Mouse (Mus musculus): ENCODE measurements around the gene Barx2. TPM values are rescaled to one million over a fixed set of nuclear protein-coding genes. Genes with fewer than 3 reads are reported as not detected.
"Not testable (repeated sequence)": the region's sequence is repeated elsewhere in the genome, so short reads cannot be mapped to it uniquely, and the experiment has no call there.

The Barx2 gene
- not detected in 2 replicates for polyA plus RNA-seq (2016; fragmentation: Nextera tagmentation; extraction: Ambion mirVana)

DNA sequence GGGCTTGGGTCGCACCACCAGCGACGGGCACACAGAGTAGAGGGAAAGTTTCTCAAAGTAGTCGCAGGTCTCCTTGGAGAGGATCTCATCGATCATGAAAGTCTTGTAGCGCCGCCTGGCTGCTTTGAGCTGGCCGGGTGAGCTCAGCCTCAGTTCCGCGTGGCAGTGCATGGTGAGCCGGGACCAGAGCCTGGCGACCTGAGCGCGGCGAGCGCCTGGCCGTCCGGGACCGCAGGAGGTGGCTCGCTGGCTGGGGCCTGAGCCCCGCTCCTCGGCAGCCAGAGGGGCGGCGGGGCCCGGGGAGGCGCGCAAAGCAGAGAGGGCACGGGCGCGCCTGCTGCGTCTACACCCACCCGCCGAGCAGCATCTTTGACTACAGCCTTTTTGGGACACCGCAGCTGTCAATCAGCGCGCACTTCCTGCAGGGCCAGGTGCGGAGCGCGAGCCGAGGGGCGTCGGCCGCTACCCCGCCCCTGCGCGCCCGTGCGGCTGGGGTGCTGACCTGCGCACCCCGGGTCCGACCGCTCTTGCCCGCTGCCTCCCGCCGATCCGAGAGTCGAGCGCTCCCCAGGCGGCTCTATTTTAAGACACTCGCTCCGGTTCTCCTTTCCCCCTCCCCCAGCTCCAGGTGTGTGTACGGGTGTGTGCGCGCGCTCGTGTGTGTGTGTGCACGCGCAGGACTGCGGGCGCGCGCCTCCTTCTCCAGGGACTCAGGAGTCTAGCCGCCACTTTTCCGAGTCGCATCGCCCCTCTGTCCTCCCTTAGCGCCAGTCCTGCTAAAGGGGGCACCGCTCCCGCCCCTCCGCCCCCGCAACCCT is at the start of gene Barx2:
Gene Barx2 (minus strand): TSS at position 542 of the 818 bp plus-strand sequence.
- peak within 1 kb of the TSS; percentile 96 for H3K4me2 ChIP-seq (replicated peaks)
- peak within 1 kb of the TSS; percentile 57 for H3K4me3 ChIP-seq
- ATAC-seq (ENCODE audit: low FRiP score, low read depth) = peak; percentile 73
- H3K27me3 ChIP-seq = peaks cover 82% of the 10 kb centered on the region
- H3K9ac ChIP-seq (replicated peaks) = 0 out of 2 replicates have a peak within 1 kb of the TSS, but pooled peaks have one; percentile 8
- WGBS = under 1% methylated on average over 81 of the region's 81 CpGs
- peaks cover 23% of the 10 kb centered on the region for H3K4me1 ChIP-seq
- H3K9me3 ChIP-seq = no peaks in the 10 kb centered on the region
- H3K27ac ChIP-seq (replicated peaks) = no peak within 1 kb of the TSS
- no peaks in the 10 kb centered on the region for H3K36me3 ChIP-seq

DNA sequence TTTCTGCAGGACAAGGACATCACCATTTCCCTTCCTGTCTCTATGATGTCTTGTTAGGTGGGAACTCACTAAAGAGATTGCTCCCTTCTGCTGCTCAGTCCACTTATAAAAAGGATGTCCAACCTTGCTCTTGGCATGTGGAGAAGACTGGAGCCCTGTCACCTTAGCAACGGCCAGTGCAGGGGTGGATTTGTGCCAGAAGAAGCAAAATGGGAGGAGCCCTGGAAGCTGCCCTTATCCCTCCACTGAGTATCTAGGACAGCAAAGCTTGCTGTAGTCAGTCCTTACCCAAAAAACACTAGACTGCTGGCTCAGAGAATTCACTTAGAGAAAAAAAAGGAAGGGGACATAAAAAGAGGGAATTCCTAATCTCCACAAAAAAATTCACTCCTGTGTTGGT is 49.0 kb upstream of the Barx2 start:
- Histone ChIP-seq H3K4me1 (no peaks in the 10 kb centered on the region), H3K9me3 (no peaks in the 10 kb centered on the region), H3K9ac (replicated peaks) (no peak overlapping the region), H3K4me2 (replicated peaks) (no peak overlapping the region), H3K36me3 (no peaks in the 10 kb centered on the region), H3K27me3 (no peaks in the 10 kb centered on the region), H3K4me3 (no peak overlapping the region), H3K27ac (replicated peaks) (no peak overlapping the region)
- WGBS = 53% methylated on average over 1 of the region's 1 CpGs
- ATAC-seq (ENCODE audit: low FRiP score, low read depth) = no peak

DNA sequence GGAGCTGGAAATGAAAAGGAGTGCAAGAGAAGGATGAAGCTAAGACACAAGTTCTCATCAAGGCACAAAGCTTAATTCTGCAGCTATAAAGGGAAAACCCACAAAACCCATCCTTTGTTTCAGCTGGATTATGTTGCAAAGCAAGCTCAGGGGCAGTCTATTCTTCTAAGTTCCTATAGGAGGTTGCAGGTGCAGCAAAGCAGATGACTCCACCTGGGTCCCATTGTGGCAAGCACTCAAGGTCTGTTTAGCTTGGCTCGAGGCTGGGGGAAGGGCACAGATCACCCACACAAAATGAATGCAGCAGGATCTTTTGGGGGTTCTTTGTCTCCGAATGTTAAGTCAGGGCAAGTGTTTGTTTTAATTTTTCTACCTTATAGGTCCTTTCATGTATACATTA is 47.2 kb upstream of the Barx2 start:
- WGBS = 58% methylated on average over 2 of the region's 2 CpGs
- H3K27me3 ChIP-seq = no peaks in the 10 kb centered on the region
- no peak overlapping the region for H3K4me3 ChIP-seq
- no peaks in the 10 kb centered on the region for H3K9me3 ChIP-seq
- H3K27ac ChIP-seq (replicated peaks) = no peak overlapping the region
- H3K36me3 ChIP-seq = no peaks in the 10 kb centered on the region
- no peak for ATAC-seq (ENCODE audit: low FRiP score, low read depth)
- H3K4me1 ChIP-seq = no peaks in the 10 kb centered on the region
- no peak overlapping the region for H3K9ac ChIP-seq (replicated peaks)
- no peak overlapping the region for H3K4me2 ChIP-seq (replicated peaks)

DNA sequence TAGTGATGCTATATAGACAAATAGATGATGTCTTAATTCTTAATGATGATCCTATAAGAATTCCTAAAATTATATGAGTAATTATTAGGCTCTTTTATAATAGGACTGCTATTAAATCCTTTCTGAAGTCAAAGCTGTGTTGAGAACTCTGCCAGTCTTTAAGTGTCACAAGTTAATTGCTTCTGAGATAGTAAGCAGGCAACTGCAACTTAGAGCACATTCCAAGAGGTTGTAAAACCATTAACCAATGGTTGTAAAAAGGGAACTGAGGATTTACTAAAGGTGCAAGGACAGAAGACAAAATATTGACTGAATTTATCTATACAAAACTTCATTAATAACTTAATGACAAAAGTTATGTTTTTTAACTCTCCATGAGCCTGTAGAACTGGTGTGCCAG is 44.9 kb upstream of the Barx2 start:
- Histone ChIP-seq H3K36me3 (no peaks in the 10 kb centered on the region), H3K9me3 (no peaks in the 10 kb centered on the region), H3K4me3 (no peak overlapping the region), H3K27ac (replicated peaks) (no peak overlapping the region), H3K4me1 (no peaks in the 10 kb centered on the region), H3K27me3 (no peaks in the 10 kb centered on the region), H3K9ac (replicated peaks) (no peak overlapping the region), H3K4me2 (replicated peaks) (no peak overlapping the region)
- ATAC-seq (ENCODE audit: low FRiP score, low read depth) = no peak

DNA sequence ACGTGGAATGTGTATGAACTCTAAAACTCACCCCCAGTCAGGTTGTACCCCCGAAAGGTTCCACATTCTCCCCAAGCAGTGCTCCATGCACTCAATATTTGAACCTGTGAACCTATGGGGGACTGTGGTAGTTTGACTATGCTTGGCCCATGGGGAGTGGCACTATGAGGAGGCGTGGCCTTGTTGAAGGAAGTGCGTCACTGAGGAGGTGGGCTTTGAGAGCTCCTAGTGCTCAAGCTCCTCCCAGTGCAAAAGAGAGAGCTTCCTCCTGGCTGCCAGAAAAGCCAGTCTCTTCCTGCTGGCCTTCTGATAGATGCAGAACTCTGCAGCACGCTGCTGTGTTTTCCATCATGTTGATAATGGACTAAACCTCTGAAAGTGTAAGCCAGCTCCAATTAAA is 37.2 kb upstream of the Barx2 start:
- no peaks in the 10 kb centered on the region for H3K4me1 ChIP-seq
- 92% methylated on average over 5 of the region's 5 CpGs for WGBS
- no peak for ATAC-seq (ENCODE audit: low FRiP score, low read depth)

DNA sequence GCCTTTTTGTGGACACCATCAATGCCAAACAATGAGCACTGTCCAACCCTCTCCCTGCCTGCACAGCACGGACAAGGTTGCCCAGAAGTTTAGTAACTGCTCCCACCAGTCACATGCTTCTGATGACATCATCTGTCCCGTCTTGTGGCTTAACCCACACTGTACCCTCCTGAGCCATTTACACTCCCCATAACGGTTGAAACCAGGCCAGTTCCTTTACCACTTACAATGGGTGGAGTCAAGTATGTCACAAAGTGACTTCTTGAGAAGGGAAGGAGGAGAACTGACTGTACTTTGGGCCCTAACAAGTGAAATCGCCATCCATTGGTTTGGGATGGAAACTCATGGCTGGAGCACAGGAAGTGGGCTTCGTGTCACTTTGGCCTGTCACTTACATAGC is 35.8 kb upstream of the Barx2 start:
- no peaks in the 10 kb centered on the region for H3K9me3 ChIP-seq
- no peaks in the 10 kb centered on the region for H3K36me3 ChIP-seq
- H3K27ac ChIP-seq (replicated peaks) = no peak overlapping the region
- no peak overlapping the region for H3K9ac ChIP-seq (replicated peaks)
- H3K4me3 ChIP-seq = no peak overlapping the region
- H3K27me3 ChIP-seq = no peaks in the 10 kb centered on the region
- no peak overlapping the region for H3K4me2 ChIP-seq (replicated peaks)
- no peaks in the 10 kb centered on the region for H3K4me1 ChIP-seq
- 85% methylated on average over 5 of the region's 5 CpGs for WGBS
- no peak for ATAC-seq (ENCODE audit: low FRiP score, low read depth)

More for the DNA sequence above, 37.2 kb upstream of the Barx2 start:
- no peak overlapping the region for H3K4me3 ChIP-seq
- H3K27ac ChIP-seq (replicated peaks) = no peak overlapping the region
- H3K4me2 ChIP-seq (replicated peaks) = no peak overlapping the region
- H3K27me3 ChIP-seq = no peaks in the 10 kb centered on the region
- no peaks in the 10 kb centered on the region for H3K36me3 ChIP-seq
- H3K9me3 ChIP-seq = no peaks in the 10 kb centered on the region
- H3K9ac ChIP-seq (replicated peaks) = no peak overlapping the region

DNA sequence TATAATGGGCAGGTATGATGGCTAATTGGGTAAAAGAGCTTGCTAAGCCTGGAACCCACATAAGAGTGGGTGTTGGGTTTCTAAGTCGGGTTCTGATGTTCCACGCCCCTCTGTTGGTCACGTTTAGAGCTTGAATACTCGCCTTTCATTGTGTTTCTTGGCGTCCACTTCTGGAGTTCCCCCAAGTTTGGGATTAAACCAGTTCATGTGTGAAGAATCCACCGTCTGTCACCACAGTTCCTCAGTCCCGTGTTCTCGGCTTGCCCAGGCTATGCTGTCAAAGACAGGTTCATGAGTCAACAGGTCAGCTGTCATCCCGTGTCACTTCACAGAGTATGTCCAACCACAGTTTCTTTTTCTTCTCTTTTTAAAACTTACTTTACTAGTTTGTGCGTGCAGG is 33.8 kb upstream of the Barx2 start:
- no peak for ATAC-seq (ENCODE audit: low FRiP score, low read depth)
- no peaks in the 10 kb centered on the region for H3K36me3 ChIP-seq
- H3K27me3 ChIP-seq = no peaks in the 10 kb centered on the region
- H3K9ac ChIP-seq (replicated peaks) = no peak overlapping the region
- WGBS = 87% methylated on average over 10 of the region's 10 CpGs
- H3K27ac ChIP-seq (replicated peaks) = no peak overlapping the region
- H3K9me3 ChIP-seq = no peaks in the 10 kb centered on the region
- H3K4me1 ChIP-seq = no peaks in the 10 kb centered on the region
- H3K4me3 ChIP-seq = no peak overlapping the region
- H3K4me2 ChIP-seq (replicated peaks) = no peak overlapping the region

DNA sequence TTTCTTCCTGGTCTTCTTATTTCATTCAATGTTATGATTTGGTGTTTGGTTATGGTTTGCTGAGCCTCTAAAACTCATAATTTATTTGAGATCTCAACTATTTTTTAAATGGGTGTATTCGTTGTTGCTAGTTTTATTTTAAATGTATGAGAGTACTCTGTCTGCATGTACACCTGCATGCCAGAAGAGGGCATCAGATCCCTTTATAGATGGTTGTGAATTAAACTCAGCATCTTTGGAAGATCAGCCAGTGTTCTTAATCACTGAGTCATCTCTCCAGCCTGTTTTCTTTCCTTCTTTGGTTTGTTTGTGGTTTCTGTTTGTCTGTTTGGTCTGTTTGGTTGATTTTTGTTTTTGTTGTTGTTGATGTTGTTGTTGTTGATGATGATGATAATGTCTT is 29.1 kb upstream of the Barx2 start:
- H3K9ac ChIP-seq (replicated peaks) = no peak overlapping the region
- H3K36me3 ChIP-seq = no peaks in the 10 kb centered on the region
- no peak overlapping the region for H3K27ac ChIP-seq (replicated peaks)
- H3K27me3 ChIP-seq = no peaks in the 10 kb centered on the region
- WGBS = 50% methylated on average over 1 of the region's 1 CpGs
- H3K9me3 ChIP-seq = no peaks in the 10 kb centered on the region
- no peak overlapping the region for H3K4me3 ChIP-seq
- no peak overlapping the region for H3K4me2 ChIP-seq (replicated peaks)
- H3K4me1 ChIP-seq = no peaks in the 10 kb centered on the region
- ATAC-seq (ENCODE audit: low FRiP score, low read depth) = no peak

DNA sequence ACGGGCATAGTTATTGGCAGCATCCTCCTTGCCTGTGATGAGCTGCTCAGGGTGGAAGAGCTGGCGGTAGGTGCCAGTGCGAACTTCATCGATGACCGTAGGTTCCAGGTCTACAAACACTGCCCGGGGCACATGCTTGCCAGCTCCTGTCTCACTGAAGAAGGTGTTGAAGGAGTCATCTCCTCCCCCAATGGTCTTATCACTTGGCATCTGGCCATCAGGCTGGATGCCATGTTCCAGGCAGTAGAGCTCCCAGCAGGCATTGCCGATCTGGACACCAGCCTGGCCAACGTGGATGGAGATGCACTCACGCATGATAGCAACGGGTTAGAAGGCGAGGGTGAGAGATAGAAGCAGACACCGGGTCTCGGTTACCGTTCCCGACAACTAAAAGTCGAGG is 23.2 kb upstream of the Barx2 start:
- not testable (repeated sequence) for H3K4me3 ChIP-seq; H3K36me3 ChIP-seq; ATAC-seq (ENCODE audit: low FRiP score, low read depth); H3K27me3 ChIP-seq; H3K4me1 ChIP-seq; H3K4me2 ChIP-seq (replicated peaks); H3K9me3 ChIP-seq; H3K27ac ChIP-seq (replicated peaks); H3K9ac ChIP-seq (replicated peaks)
- WGBS = 93% methylated on average over 15 of the region's 16 CpGs

DNA sequence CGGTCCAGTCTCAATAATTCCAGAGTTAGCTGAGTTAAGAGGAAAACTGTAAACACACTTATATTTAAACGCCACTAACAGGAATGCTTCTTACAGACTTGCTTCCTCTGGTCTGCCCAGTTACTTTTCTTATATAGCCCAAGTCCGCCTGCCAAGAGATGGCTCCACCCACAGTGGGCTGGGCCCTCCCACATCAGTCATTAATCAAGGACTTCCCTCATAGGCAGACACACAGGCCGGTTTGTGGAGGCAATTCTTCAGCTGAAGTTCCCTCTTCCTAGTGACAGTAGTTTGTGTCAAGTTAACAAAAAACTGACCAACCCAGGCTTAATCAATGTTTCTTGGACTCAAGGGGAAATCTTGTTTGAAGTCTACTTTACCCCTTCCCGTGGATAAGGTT is 18.4 kb upstream of the Barx2 start:
- Histone ChIP-seq H3K4me3 (no peak overlapping the region), H3K27me3 (no peaks in the 10 kb centered on the region), H3K36me3 (no peaks in the 10 kb centered on the region), H3K9ac (replicated peaks) (no peak overlapping the region), H3K27ac (replicated peaks) (no peak overlapping the region), H3K4me2 (replicated peaks) (no peak overlapping the region), H3K4me1 (no peaks in the 10 kb centered on the region), H3K9me3 (no peaks in the 10 kb centered on the region)
- WGBS = 64% methylated on average over 5 of the region's 5 CpGs
- no peak for ATAC-seq (ENCODE audit: low FRiP score, low read depth)

DNA sequence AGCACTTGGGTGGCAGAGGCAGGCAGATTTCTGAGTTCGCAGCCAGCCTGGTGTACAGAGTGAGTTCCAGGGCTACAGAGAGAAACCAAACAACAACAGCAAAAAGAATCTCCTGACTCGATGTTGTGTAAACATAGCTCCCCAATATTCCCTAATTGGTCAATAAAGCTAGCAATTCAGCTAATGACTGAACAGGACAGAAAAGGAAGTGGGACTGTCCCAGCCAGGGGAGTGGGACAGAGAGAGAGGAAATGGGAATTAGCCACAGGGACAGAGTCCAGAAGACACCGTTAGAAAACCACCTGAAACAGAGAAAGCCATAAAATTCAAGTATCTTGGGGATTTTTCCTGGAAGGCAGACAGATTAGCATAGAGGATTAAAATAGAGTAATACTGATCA is 18.0 kb upstream of the Barx2 start:
- no peaks in the 10 kb centered on the region for H3K4me1 ChIP-seq
- 85% methylated on average over 3 of the region's 3 CpGs for WGBS
- no peak overlapping the region for H3K4me3 ChIP-seq
- H3K4me2 ChIP-seq (replicated peaks) = no peak overlapping the region
- H3K27me3 ChIP-seq = 0 out of 2 replicates have a peak, but pooled peaks cover 1% of the 10 kb centered on the region
- no peaks in the 10 kb centered on the region for H3K36me3 ChIP-seq
- no peak for ATAC-seq (ENCODE audit: low FRiP score, low read depth)
- H3K27ac ChIP-seq (replicated peaks) = no peak overlapping the region
- no peak overlapping the region for H3K9ac ChIP-seq (replicated peaks)
- no peaks in the 10 kb centered on the region for H3K9me3 ChIP-seq

DNA sequence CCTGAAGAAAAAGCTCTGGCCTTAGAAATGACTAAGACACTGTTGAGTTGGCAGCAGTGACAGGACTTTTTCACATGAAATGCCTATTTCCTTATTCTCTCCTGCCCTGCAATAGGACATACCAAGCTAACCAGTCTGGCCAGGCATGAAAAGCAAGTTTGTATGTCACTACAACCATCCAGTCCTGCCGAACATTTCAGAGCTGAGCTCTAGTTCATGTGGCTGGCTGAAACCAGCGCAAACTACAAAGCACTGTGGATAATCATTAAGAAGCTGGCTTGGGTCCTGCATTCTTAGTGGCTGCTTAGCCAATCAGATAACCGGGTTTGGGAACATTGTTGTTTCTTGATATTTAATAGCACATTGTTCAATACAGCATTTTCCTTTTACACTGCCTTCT is 13.5 kb upstream of the Barx2 start:
- Histone ChIP-seq H3K36me3 (no peaks in the 10 kb centered on the region), H3K9me3 (no peaks in the 10 kb centered on the region), H3K4me3 (no peak overlapping the region), H3K27ac (replicated peaks) (no peak overlapping the region), H3K27me3 (0 out of 2 replicates have a peak, but pooled peaks cover 4% of the 10 kb centered on the region), H3K9ac (replicated peaks) (no peak overlapping the region), H3K4me2 (replicated peaks) (no peak overlapping the region), H3K4me1 (no peaks in the 10 kb centered on the region)
- no peak for ATAC-seq (ENCODE audit: low FRiP score, low read depth)
- 82% methylated on average over 3 of the region's 3 CpGs for WGBS
